Mouse (Mus musculus) brain, embryonic 14.5 days (tissue): ENCODE results near the gene Duox2.

Experiments used
- CTCF ChIP-seq: fragments of 200-500 bp; IDR thresholded peaks from 2 replicates; pipeline ENCODE4 v1.5.1; 2012; ENCODE audit warnings: inconsistent platforms, mild to moderate bottlenecking, moderate library complexity, borderline replicate concordance; ENCODE audit not compliant: insufficient read depth, insufficient read length; ENCODE audit errors: extremely low read depth
- POLR2A ChIP-seq: fragments of 200-500 bp; IDR thresholded peaks from 2 replicates; pipeline ENCODE4 v1.6.1; 2012; ENCODE audit warnings: mild to moderate bottlenecking, inconsistent platforms, borderline replicate concordance; ENCODE audit not compliant: poor library complexity, insufficient read depth, insufficient read length, severe bottlenecking; ENCODE audit errors: extremely low read depth

GRCm38 (mm10) chr2:122300656-122301020 is 2.4 kb upstream of the Duox2 start:
- TF ChIP-seq CTCF (no peak), POLR2A (no peak)
